Mouse (Mus musculus) embryonic facial prominence, embryonic 13.5 days (tissue): Measurements from ENCODE around the gene Olfr1354. TPM values are rescaled to one million over a fixed set of nuclear protein-coding genes. Genes with fewer than 3 reads are reported as not detected.
"Not testable (repeated sequence)": the region's sequence is repeated elsewhere in the genome, so short reads cannot be mapped to it uniquely, and the experiment has no call there.

Experiments
- ATAC-seq: fragments of 200-750 bp; cut with Nextera tagmentation; 2 replicates; pipeline ENCODE4 v1.8.0; 2017; ENCODE audit warnings: low read depth; ENCODE audit not compliant: insufficient number of reproducible peaks, insufficient read depth, low FRiP score, low TSS enrichment
- H3K27ac ChIP-seq: fragments of 300-500 bp; sonication (generic); 2 replicates; pipeline ENCODE4 v1.5.1; 2015; ENCODE audit warnings: moderate library complexity, mild to moderate bottlenecking, inconsistent platforms
- H3K27me3 ChIP-seq: fragments of 300-500 bp; sonication (generic); 2 replicates; pipeline ENCODE4 v1.6.1; 2015; ENCODE audit warnings: mild to moderate bottlenecking, inconsistent platforms
- H3K36me3 ChIP-seq: fragments of 300-500 bp; sonication (generic); 2 replicates; pipeline ENCODE4 v1.6.1; 2015; ENCODE audit warnings: mild to moderate bottlenecking, inconsistent platforms
- H3K4me1 ChIP-seq: fragments of 300-500 bp; sonication (generic); 2 replicates; pipeline ENCODE4 v1.6.1; 2015; ENCODE audit warnings: inconsistent platforms
- H3K4me2 ChIP-seq: fragments of 300-500 bp; sonication (generic); 2 replicates; pipeline ENCODE4 v1.6.1; 2015; ENCODE audit warnings: moderate library complexity, mild to moderate bottlenecking, inconsistent platforms
- H3K4me3 ChIP-seq: fragments of 300-500 bp; sonication (generic); 2 replicates; pipeline ENCODE4 v1.5.1; 2015; ENCODE audit warnings: mild to moderate bottlenecking, inconsistent platforms
- H3K9ac ChIP-seq: fragments of 300-500 bp; sonication (generic); 2 replicates; pipeline ENCODE4 v1.6.1; 2015; ENCODE audit warnings: mild to moderate bottlenecking, inconsistent platforms
- H3K9me3 ChIP-seq: fragments of 300-500 bp; sonication (generic); 2 replicates; pipeline ENCODE4 v1.6.1; 2016; ENCODE audit warnings: inconsistent platforms
- WGBS: fragments of 180-500 bp; shearing (Covaris S2); methylation state at CpG from one replicate; pipeline ENCODE4 v1.1.7; 2015; ENCODE audit warnings: mixed read lengths; 5-methylcytosine and 5-hydroxymethylcytosine counted together
- polyA plus RNA-seq: library from polyadenylated mRNA; unstranded; fragments of >200 nt; fragmentation: Nextera tagmentation; extraction: Ambion mirVana; gene quantifications from 2 replicates; pipeline ENCODE4 v1.2.1, GENCODE M21; 2015

Olfr1354 gene
- polyA plus RNA-seq, result not detected in 2 replicates

GRCm38 (mm10) chr10:78912871-78913270 lies at the start of gene Olfr1354:
Gene Olfr1354 (plus strand): TSS chr10:78913171.
- not testable (repeated sequence) for H3K4me1 ChIP-seq, H3K27me3 ChIP-seq, H3K9ac ChIP-seq, H3K27ac ChIP-seq, H3K4me2 ChIP-seq, H3K4me3 ChIP-seq, H3K9me3 ChIP-seq, H3K36me3 ChIP-seq, ATAC-seq
- WGBS, result 88% methylated on average over 1 of the region's 1 CpGs

GRCm38 (mm10) chr10:78875240-78875639 lies 37.7 kb upstream of the Olfr1354 start, which contains the start of gene Olfr1355:
Gene Olfr1355 (plus strand): TSS chr10:78875540.
- no peaks in the 10 kb centered on the region for H3K4me1 ChIP-seq
- H3K36me3 ChIP-seq, result no peaks in the 10 kb centered on the region
- no peak within 1 kb of the TSS for H3K4me2 ChIP-seq
- WGBS, result 68% methylated on average over 2 of the region's 2 CpGs
- no peak for ATAC-seq
- no peaks in the 10 kb centered on the region for H3K27me3 ChIP-seq
- no peak within 1 kb of the TSS for H3K27ac ChIP-seq
- H3K9me3 ChIP-seq, result no peaks in the 10 kb centered on the region
- H3K4me3 ChIP-seq, result no peak within 1 kb of the TSS
- no peak within 1 kb of the TSS for H3K9ac ChIP-seq

DNA sequence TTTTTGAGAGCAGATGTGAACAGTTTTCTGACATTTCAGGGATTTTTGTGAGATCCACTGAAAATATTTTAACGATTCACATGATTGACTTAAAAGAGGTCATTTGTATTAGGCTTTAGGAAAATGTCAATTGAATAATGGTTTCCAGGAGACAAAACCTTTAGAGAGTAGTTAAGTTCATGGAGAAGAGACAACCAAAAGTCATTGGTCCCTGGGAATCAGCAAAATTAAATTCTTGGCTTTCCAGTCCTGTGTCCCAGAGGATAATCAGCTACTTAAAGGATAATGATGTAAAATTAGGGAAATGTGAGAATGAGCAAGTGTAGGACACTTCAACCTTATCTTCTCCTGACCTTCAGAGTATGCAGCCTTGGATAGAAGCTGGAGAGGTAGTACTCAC lies 37.4 kb downstream of the Olfr1354 start, which contains the start of gene Olfr8:
Olfr8 (plus strand) TSS at position 301 of the 400 bp plus-strand sequence.
- H3K4me1 ChIP-seq, H3K27me3 ChIP-seq, H3K9ac ChIP-seq, ATAC-seq, H3K4me2 ChIP-seq, H3K27ac ChIP-seq, H3K36me3 ChIP-seq, H3K4me3 ChIP-seq, H3K9me3 ChIP-seq: not testable (repeated sequence)
- 78% methylated on average over 1 of the region's 1 CpGs for WGBS

DNA sequence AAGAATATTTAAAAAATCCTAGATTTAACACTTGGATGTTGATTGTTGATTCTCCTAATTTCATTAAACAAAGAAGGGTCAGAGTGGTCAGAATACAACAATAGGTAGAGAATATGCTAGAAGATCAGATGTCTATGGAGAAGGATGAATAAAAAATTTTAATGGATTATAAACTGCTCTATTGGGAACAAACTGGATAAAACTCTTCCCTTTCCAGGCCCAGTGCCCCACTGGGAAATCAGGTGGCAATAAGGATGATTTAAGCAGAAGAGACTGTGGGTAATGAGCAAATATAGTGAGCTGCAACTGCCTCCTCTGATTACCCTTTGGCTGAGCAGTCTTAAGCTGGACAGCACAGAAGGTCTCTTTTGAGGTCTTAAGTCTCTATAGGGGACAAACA lies 50.0 kb downstream of the Olfr1354 start, which contains the start of gene Olfr1353:
Olfr1353 (plus strand) TSS at position 301 of the 400 bp plus-strand sequence.
- not testable (repeated sequence) for H3K27ac ChIP-seq, H3K4me1 ChIP-seq, H3K4me3 ChIP-seq, H3K36me3 ChIP-seq, H3K4me2 ChIP-seq, H3K9ac ChIP-seq, H3K27me3 ChIP-seq, ATAC-seq, H3K9me3 ChIP-seq

Other genes with a start within 250 kb of the Olfr1354 start
- 0.77 and 0.98 TPM in 2 replicates for gene Casp14, start 194.9 kb upstream of the Olfr1354 start, polyA plus RNA-seq
- 0.17 and 0.20 TPM in 2 replicates for gene Ccdc105, start 160.1 kb upstream of the Olfr1354 start, polyA plus RNA-seq
- gene Slc1a6, start 132.7 kb upstream of the Olfr1354 start, polyA plus RNA-seq, result 2.6 and 2.7 TPM in 2 replicates
- not detected in 2 replicates for gene Olfr1356, start 61.0 kb upstream of the Olfr1354 start, polyA plus RNA-seq
- not detected in 2 replicates for gene Olfr1355, start 37.6 kb upstream of the Olfr1354 start, polyA plus RNA-seq
- gene Olfr8, start 37.5 kb downstream of the Olfr1354 start, polyA plus RNA-seq, result not detected in 2 replicates
- not detected in 2 replicates for gene Olfr1353, start 50.1 kb downstream of the Olfr1354 start, polyA plus RNA-seq
- gene Olfr1352, start 67.9 kb downstream of the Olfr1354 start, polyA plus RNA-seq, result 0.17 TPM in 1 of 2 replicates, not detected in the other
- gene Olfr1351, start 99.3 kb downstream of the Olfr1354 start, polyA plus RNA-seq, result not detected in 2 replicates
- 0.31 TPM in 1 of 2 replicates, not detected in the other for gene Olfr57, start 115.6 kb downstream of the Olfr1354 start, polyA plus RNA-seq
- 43.2 and 43.8 TPM in 2 replicates for gene 2610008E11Rik, start 184.4 kb downstream of the Olfr1354 start, polyA plus RNA-seq
- not detected in 2 replicates for gene Vmn2r80, start 235.6 kb downstream of the Olfr1354 start, polyA plus RNA-seq